Mouse (Mus musculus) limb, embryonic 15.5 days (tissue): ENCODE data around the gene Aldh6a1. TPM values are rescaled to one million over a fixed set of nuclear protein-coding genes. Genes with fewer than 3 reads are reported as not detected.

Experiments
- ATAC-seq: fragments of 200-750 bp; cut with Nextera tagmentation; 2 replicates; pipeline ENCODE4 v1.8.0; 2017; ENCODE audit warnings: low read depth, moderate TSS enrichment; ENCODE audit not compliant: insufficient number of reproducible peaks, low FRiP score, low TSS enrichment
- H3K27ac ChIP-seq: fragments of 300-500 bp; sonication (generic); 2 replicates; pipeline ENCODE4 v1.5.1; 2015; ENCODE audit warnings: moderate library complexity, mild to moderate bottlenecking, inconsistent platforms
- H3K27me3 ChIP-seq: fragments of 300-500 bp; sonication (generic); 2 replicates; pipeline ENCODE4 v1.6.1; 2015; ENCODE audit warnings: inconsistent platforms
- H3K36me3 ChIP-seq: fragments of 300-500 bp; sonication (generic); 2 replicates; pipeline ENCODE4 v1.6.1; 2015; ENCODE audit warnings: inconsistent platforms
- H3K4me1 ChIP-seq: fragments of 300-500 bp; sonication (generic); 2 replicates; pipeline ENCODE4 v1.6.1; 2015; ENCODE audit warnings: inconsistent platforms
- H3K4me2 ChIP-seq: fragments of 300-500 bp; sonication (generic); 2 replicates; pipeline ENCODE4 v1.6.1; 2015; ENCODE audit warnings: mild to moderate bottlenecking, inconsistent platforms
- H3K4me3 ChIP-seq: fragments of 300-500 bp; sonication (generic); 2 replicates; pipeline ENCODE4 v1.5.1; 2015; ENCODE audit warnings: mild to moderate bottlenecking, inconsistent platforms
- H3K9ac ChIP-seq: fragments of 300-500 bp; sonication (generic); 2 replicates; pipeline ENCODE4 v1.6.1; 2015; ENCODE audit warnings: inconsistent platforms
- H3K9me3 ChIP-seq: fragments of 300-500 bp; sonication (generic); 2 replicates; pipeline ENCODE4 v1.6.1; 2016; ENCODE audit warnings: inconsistent platforms
- WGBS: fragments of 180-500 bp; shearing (Covaris S2); methylation state at CpG from one replicate; pipeline ENCODE4 v1.1.7; 2015; 5-methylcytosine and 5-hydroxymethylcytosine counted together
- polyA plus RNA-seq: library from polyadenylated mRNA; unstranded; fragments of >200 nt; fragmentation: Nextera tagmentation; extraction: Ambion mirVana; gene quantifications from 2 replicates; pipeline ENCODE4 v1.2.1, GENCODE M21; 2015

Gene Aldh6a1
- 35.8 and 37.8 TPM in 2 replicates for polyA plus RNA-seq

DNA sequence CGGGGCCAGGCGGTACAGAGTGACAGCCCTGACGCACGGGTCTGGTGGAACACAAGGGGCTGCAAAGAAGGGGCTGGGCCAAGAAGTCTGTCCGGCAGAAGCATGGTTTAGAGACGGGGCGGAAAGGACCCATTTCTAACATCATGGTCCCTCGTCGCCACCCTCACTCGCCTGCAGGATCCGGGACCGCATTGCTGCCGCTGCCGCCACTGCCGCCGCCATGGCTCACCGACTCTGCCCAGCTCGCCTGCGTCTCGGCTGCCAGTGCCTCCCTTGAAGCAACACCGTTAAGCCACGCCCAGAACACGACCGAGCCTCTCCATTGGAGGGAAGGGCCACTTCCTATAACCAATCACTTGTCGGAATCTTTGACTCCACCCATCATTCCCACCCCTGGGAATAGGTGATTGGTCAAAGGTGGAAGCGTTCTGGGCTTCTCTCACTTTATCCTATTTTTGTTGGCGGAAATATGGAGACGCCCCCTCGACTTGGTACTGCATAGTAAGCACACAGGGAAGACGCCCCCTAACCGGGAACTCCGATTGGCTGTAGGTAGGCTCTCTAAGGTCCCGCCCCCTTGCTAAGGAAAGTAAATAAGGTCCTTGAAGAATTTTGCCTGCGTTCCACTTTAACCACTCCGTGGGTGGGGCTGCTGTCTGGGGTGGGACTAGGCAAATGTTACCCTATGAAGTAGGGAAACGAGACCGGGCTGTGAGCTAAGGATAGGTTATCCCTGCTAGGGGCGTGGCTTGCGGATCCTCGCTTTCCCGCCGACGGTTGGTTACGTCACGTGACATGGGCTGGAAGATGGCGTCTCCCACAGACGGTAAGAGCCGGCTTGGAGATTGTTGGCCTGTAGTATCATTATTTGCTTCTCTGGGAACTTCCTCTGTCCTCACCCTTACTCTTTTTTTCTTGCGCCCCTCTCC lies at the start of gene Aldh6a1, which contains the start of gene Lin52:
Gene Aldh6a1 (minus strand): TSS at position 287 of the 929 bp plus-strand sequence.
Gene Lin52 (plus strand): TSS at position 705 of the 929 bp plus-strand sequence.
- Histone ChIP-seq H3K9ac (peak within 1 kb of the TSS; percentile 64), H3K36me3 (no peaks in the 10 kb centered on the region), H3K4me1 (peaks cover 12% of the 10 kb centered on the region), H3K4me3 (peak within 1 kb of the TSS; percentile 66), H3K4me2 (peak within 1 kb of the TSS; percentile 91), H3K9me3 (no peaks in the 10 kb centered on the region), H3K27ac (peak within 1 kb of the TSS; percentile 72), H3K27me3 (no peaks in the 10 kb centered on the region; the same call in 1 of the 2 replicates)
- ATAC-seq = peak; percentile 99
- WGBS = under 1% methylated on average over 49 of the region's 49 CpGs

DNA sequence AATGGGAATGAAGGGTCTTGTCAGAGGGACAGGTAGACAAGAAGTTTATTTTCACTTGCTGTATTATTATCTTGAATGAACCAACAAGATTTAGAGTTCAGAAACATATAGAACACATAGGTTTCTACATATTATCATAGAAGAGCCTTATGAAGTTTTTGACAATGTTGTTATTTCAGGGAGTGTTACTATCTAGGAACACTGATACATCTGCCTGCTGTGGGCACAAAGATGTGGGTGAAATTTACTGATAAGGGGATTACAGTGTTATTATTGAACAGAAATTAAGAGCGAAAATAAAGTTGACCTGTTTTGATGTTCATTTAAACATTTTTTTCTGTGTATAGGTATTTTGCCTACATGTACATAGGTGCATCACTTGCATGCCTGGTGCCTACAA lies 46.0 kb upstream of the Aldh6a1 start:
- ATAC-seq = no peak

DNA sequence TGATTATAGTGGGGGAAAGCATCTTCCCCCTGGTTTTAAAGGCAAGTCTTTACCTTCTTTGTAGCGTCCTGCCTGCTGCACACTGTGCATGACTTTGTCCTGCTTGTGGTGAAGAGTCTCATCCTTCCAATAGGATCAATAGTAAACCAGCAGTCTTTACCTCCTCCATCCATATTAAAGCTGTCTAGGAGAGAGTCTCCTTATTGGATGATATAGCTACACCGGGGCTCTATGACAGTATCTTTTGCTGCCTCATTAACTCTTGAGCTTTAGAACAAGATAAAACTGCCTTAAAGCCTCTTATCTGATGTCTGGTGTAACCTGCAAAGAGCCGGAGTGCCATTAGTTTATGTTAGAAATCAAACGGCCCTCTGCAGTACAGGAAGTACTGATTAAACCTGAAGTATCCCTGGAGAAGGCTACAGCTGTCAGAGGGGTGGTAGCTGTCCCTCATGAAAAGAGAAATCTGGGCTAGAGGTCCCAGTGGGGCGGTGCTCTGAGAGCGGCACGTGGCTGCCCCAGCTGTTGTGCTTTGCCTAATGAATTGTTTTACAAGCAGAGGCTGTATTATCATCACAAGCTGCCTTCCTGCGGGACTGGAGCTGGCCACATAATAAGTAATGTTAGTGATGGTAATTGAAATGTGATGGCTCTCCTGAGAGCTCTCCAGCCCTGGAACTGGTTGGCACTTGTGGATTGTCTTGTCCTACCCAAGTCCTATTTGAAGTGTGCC lies 36.7 kb upstream of the Aldh6a1 start:
- ATAC-seq = no peak
- no peak overlapping the region for H3K27ac ChIP-seq
- WGBS = 23% methylated on average over 8 of the region's 8 CpGs
- H3K4me1 ChIP-seq = peaks cover 4% of the 10 kb centered on the region; the same call in 1 of the 2 replicates
- H3K36me3 ChIP-seq = 0 out of 2 replicates have a peak, but pooled peaks cover 2% of the 10 kb centered on the region
- H3K4me2 ChIP-seq = no peak overlapping the region
- no peak overlapping the region for H3K4me3 ChIP-seq
- no peaks in the 10 kb centered on the region for H3K9me3 ChIP-seq
- no peaks in the 10 kb centered on the region for H3K27me3 ChIP-seq
- no peak overlapping the region for H3K9ac ChIP-seq

More for the DNA sequence above, 46.0 kb upstream of the Aldh6a1 start:
- Histone ChIP-seq H3K9me3 (no peaks in the 10 kb centered on the region), H3K9ac (no peak overlapping the region), H3K27ac (no peak overlapping the region), H3K4me2 (no peak overlapping the region), H3K4me1 (no peaks in the 10 kb centered on the region), H3K36me3 (0 out of 2 replicates have a peak, but pooled peaks cover 2% of the 10 kb centered on the region), H3K27me3 (no peaks in the 10 kb centered on the region), H3K4me3 (no peak overlapping the region)
- 93% methylated on average over 1 of the region's 1 CpGs for WGBS

DNA sequence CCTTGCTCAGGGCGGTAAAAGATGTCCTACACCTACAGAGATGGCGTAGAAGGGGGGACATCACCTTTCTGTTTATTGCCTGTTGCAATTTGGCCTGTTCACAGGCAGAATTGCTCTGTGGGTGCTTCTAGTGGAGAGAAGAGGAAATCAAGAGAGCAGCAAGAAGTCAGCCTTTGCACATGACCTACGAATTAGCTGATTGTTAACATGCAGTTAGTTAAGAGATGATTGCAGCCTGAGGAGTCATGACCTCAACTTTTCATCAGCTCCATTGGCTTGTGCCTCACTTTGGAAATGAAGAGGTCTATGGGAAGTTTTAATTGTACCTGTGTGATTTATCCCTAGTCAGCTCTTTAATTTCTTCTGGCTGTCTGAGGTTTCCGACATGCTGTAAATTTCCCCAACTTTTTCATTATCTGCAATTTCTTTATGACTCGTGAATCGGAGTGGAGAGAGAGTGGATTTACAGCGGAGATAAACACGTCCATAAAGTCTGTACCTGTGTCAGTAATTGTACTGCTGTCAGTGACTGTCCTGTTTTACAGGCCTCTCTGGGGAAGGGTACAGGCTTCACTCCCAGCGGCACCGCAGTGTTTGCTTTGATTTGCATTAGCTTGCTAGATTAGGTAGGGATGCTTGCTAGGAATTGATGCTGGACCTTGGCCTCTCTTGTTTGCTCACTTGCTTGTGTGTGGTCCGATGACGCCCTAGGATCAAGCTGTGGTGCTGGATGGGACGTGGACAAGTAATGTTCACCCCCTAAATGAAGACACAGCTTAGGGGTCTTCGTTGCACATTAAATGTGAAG lies 32.2 kb upstream of the Aldh6a1 start:
- Histone ChIP-seq H3K9me3 (no peaks in the 10 kb centered on the region), H3K27ac (no peak overlapping the region), H3K4me1 (peaks cover 4% of the 10 kb centered on the region; the same call in 1 of the 2 replicates), H3K27me3 (no peaks in the 10 kb centered on the region), H3K9ac (no peak overlapping the region), H3K4me3 (no peak overlapping the region), H3K36me3 (peaks cover 3% of the 10 kb centered on the region; the same call in 1 of the 2 replicates), H3K4me2 (no peak overlapping the region)
- 62% methylated on average over 14 of the region's 14 CpGs for WGBS
- no peak for ATAC-seq

DNA sequence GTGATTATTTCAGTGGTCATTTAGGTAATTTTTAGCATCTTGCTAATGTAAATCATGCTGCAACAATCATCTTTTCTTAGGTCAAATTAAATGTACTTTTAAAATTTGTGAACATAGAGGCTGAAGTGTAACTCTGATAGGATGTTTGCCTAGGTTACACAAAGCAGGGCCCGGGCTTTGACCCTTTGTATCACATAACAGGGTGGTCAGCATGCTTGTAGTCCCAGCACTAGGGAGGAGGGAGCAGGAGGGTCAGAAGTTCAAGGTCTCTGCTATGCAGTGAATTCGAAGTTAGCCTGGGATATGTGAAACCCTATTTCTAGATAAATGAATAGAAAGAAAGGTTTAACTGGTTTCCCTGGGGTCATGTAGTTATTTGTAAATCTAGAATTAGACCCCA lies 30.4 kb upstream of the Aldh6a1 start:
- WGBS = 67% methylated on average over 2 of the region's 2 CpGs
- Histone ChIP-seq H3K9me3 (no peaks in the 10 kb centered on the region), H3K27me3 (no peaks in the 10 kb centered on the region), H3K4me2 (no peak overlapping the region), H3K9ac (no peak overlapping the region), H3K4me3 (no peak overlapping the region), H3K27ac (no peak overlapping the region), H3K36me3 (peaks cover 3% of the 10 kb centered on the region; the same call in 1 of the 2 replicates), H3K4me1 (no peaks in the 10 kb centered on the region)
- ATAC-seq = no peak

DNA sequence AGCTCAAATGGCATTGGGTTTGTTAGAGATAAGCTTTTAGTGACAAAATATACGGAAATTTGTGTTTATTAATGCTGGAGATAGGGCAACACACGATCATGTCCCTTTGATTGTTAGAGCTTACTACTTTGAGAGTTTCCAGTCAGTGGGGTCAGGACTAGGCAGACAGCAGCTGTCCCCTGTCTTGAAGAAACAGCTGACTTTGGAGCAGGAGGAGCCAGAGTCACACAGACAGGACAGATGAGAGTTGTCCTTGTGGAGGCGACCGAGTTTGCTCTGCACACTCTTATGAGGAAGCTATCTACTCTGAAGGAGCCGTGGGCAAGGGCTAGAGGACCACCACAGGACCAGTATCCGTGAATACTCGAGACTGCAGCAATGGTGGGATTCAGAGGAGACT lies 28.1 kb upstream of the Aldh6a1 start:
- Histone ChIP-seq H3K4me3 (no peak overlapping the region), H3K4me1 (no peaks in the 10 kb centered on the region), H3K27me3 (no peaks in the 10 kb centered on the region), H3K4me2 (no peak overlapping the region), H3K9ac (no peak overlapping the region), H3K36me3 (peaks cover 5% of the 10 kb centered on the region; the same call in 1 of the 2 replicates), H3K27ac (no peak overlapping the region), H3K9me3 (no peaks in the 10 kb centered on the region)
- 89% methylated on average over 7 of the region's 7 CpGs for WGBS
- ATAC-seq = no peak

DNA sequence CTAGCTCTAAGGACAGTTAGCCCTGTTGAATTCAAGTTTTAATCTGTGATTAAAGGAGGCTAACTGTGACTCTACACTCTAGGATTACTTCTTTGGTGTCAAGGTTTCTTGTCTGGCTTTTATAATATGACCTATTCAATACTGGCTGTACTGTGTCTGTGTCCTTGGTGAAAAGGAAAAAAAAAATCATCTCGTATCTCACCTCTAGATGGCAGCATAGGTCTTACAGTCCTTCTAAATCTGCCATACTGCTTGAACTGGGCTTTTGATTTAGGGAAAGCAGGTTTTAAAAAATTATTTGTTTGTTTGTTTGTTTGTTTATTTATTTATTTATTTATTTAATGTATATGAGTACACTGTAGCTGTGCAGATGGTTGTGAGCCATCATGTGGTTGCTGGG lies 17.9 kb upstream of the Aldh6a1 start:
- Histone ChIP-seq H3K4me2 (no peak overlapping the region), H3K36me3 (peaks cover 24% of the 10 kb centered on the region), H3K27me3 (no peaks in the 10 kb centered on the region), H3K9ac (no peak overlapping the region), H3K4me1 (no peaks in the 10 kb centered on the region), H3K9me3 (no peaks in the 10 kb centered on the region), H3K27ac (no peak overlapping the region), H3K4me3 (no peak overlapping the region)
- WGBS = 4% methylated on average over 1 of the region's 1 CpGs
- ATAC-seq = no peak

DNA sequence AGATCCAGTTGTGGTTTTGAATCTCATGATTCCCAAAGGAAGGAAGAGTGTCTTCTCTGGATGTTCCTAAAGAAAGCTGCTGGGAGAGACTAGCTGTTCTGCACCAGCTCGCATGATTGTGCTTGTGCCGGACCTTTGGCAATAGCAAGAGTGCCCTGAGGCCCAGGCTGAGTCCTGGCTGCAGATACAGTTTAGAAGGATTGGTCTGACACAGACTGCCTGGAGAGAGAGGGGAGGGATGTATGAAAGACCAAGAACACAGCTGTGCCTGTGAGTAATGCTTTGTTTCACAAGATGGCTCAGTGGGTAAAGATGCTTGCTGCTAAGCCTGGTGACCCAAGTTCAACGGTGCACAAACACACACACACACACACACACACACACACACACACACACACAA lies 12.1 kb upstream of the Aldh6a1 start:
- H3K4me3 ChIP-seq = no peak overlapping the region

DNA sequence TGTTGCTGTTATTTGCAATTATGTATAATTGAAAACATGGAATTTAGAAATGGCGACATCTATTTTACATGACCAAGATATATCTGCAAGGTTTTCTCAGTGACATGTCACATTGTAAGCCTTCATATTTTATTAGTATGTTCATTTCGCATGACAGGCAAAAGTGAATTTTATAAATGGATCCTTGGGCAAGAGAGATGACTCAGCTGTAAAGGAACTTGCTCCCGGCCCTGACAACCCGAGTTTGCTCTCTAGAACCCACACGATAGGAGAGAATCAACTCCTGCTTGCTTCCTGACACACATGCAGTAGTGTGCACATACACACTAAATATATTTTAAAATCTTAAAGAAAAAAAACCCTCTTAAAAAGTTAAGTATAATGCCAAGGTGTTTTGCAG lies 10.6 kb upstream of the Aldh6a1 start:
- WGBS = 87% methylated on average over 5 of the region's 5 CpGs
- ATAC-seq = no peak
- no peak overlapping the region for H3K4me3 ChIP-seq
- H3K9me3 ChIP-seq = no peaks in the 10 kb centered on the region
- H3K4me2 ChIP-seq = no peak overlapping the region
- H3K4me1 ChIP-seq = no peaks in the 10 kb centered on the region
- peaks cover 53% of the 10 kb centered on the region for H3K36me3 ChIP-seq
- no peak overlapping the region for H3K9ac ChIP-seq
- H3K27ac ChIP-seq = no peak overlapping the region
- H3K27me3 ChIP-seq = no peaks in the 10 kb centered on the region

More for the DNA sequence above, 12.1 kb upstream of the Aldh6a1 start:
- Histone ChIP-seq H3K9me3 (no peaks in the 10 kb centered on the region), H3K9ac (no peak overlapping the region), H3K4me2 (no peak overlapping the region), H3K4me1 (no peaks in the 10 kb centered on the region), H3K36me3 (peaks cover 49% of the 10 kb centered on the region), H3K27ac (no peak overlapping the region), H3K27me3 (no peaks in the 10 kb centered on the region)
- no peak for ATAC-seq
- 84% methylated on average over 3 of the region's 3 CpGs for WGBS

DNA sequence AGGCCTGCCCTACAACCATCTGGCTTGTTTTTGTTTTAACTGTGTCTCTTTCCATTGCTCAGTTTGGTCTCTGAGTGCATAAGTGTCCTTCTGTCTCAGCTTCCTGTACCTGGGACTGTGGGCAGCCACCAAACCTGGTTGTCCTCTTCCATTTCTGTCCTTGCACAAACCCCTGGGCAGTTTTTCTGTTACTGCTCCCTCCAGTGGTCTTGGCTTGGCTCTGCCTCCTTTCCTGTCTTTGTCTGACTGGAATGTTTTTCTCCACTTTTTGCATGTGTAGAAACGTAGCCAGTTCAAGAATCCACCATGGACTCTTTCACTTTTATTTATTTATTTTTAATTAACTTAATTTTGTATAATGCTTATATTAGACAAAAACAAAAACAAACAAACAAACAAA lies 9.0 kb upstream of the Aldh6a1 start:
- ATAC-seq = no peak
- Histone ChIP-seq H3K27me3 (no peaks in the 10 kb centered on the region), H3K4me1 (no peaks in the 10 kb centered on the region), H3K27ac (no peak overlapping the region), H3K9me3 (no peaks in the 10 kb centered on the region), H3K9ac (no peak overlapping the region), H3K4me2 (no peak overlapping the region), H3K4me3 (no peak overlapping the region), H3K36me3 (peaks cover 51% of the 10 kb centered on the region)
- 64% methylated on average over 1 of the region's 1 CpGs for WGBS

DNA sequence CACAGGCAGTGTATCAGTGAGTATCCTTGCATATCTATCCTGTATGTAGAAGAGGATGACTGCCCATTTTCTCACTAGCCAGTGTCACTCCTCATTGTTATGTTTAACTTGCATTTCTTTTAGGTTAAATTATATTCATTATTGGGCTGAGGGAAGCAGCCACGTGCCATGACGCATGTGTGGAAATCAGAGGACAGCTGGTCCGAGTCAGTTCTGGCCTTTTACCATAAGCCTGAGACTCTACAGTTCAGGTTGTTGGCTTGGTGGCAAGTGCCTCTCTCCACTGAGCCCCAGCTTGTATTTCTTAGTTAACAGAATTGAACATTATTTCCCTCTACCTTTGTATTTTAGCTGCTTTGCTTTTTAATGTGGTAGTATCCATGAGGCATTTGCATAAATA lies 6.1 kb upstream of the Aldh6a1 start:
- 93% methylated on average over 3 of the region's 3 CpGs for WGBS
- Histone ChIP-seq H3K27me3 (no peaks in the 10 kb centered on the region), H3K4me3 (no peak overlapping the region), H3K9ac (no peak overlapping the region), H3K9me3 (no peaks in the 10 kb centered on the region), H3K36me3 (peaks cover 31% of the 10 kb centered on the region), H3K4me1 (0 out of 2 replicates have a peak, but pooled peaks cover 2% of the 10 kb centered on the region), H3K4me2 (no peak overlapping the region), H3K27ac (no peak overlapping the region)
- ATAC-seq = no peak
